Mouse (Mus musculus) spleen, adult 2 months (tissue): Measurements from ENCODE around the gene Fam120a.

ENCODE experiments used
- CTCF ChIP-seq: fragments of 200-500 bp; IDR thresholded peaks from 2 replicates; pipeline ENCODE4 v1.5.1; 2011; ENCODE audit warnings: mild to moderate bottlenecking, inconsistent platforms; ENCODE audit not compliant: insufficient read depth, insufficient read length, insufficient replicate concordance; ENCODE audit errors: extremely low read depth
- POLR2A ChIP-seq: fragments of 200-500 bp; IDR thresholded peaks from 2 replicates; pipeline ENCODE4 v1.6.1; 2011; ENCODE audit warnings: low read depth, low read length, inconsistent platforms

GRCm38 (mm10) chr13:48829780-48830179, 138.0 kb downstream of the Fam120a start:
- TF ChIP-seq POLR2A (no peak), CTCF (no peak)
